Mouse (Mus musculus) CH12.LX (cell line): Measurements from ENCODE around the gene Sec14l3. TPM values are rescaled to one million over a fixed set of nuclear protein-coding genes. Genes with fewer than 3 reads are reported as not detected.
A peak's percentile ranks its signal among the peaks of the same experiment; 100 is the strongest.

Experiments
- DNase-seq: peaks from one replicate; pipeline ENCODE4 v3.0.0-alpha.2; 2013; ENCODE audit errors: extremely low read depth
- H3K27ac ChIP-seq: 2 replicates; pipeline ENCODE4 v1.5.1; 2012; ENCODE audit warnings: low read depth, mild to moderate bottlenecking, control low read depth, moderate library complexity; ENCODE audit not compliant: insufficient read depth
- H3K27me3 ChIP-seq: replicated peaks from 2 replicates; pipeline ENCODE3; 2012; ENCODE audit warnings: inconsistent platforms
- H3K36me3 ChIP-seq, 2 experiments: replicated peaks in 1 of 2; 2 replicates each; pipeline versions ENCODE3 to v1.6.1; 2012; ENCODE audit warnings: inconsistent platforms in 1 of 2, low read length in 1 of 2, mild to moderate bottlenecking in 1 of 2, mixed read lengths in 1 of 2, moderate library complexity in 1 of 2; ENCODE audit not compliant: control insufficient read depth in 1 of 2, insufficient read depth in 1 of 2
- H3K4me1 ChIP-seq, 2 experiments: 2 replicates each; pipeline ENCODE4 v1.6.1; 2012; ENCODE audit warnings: inconsistent platforms in 1 of 2, moderate library complexity in 1 of 2; ENCODE audit not compliant: insufficient read depth in 2 of 2, control insufficient read depth in 1 of 2
- H3K4me2 ChIP-seq: 2 replicates; pipeline ENCODE4 v1.6.1; 2012; ENCODE audit warnings: low read depth, mild to moderate bottlenecking, control low read depth; ENCODE audit not compliant: poor library complexity, insufficient read depth, severe bottlenecking
- H3K4me3 ChIP-seq, 3 experiments: fragments of 150-350 bp in 1 of 3; sonication (generic) in 1 of 3; replicated peaks in 1 of 3; 2 replicates each; pipeline versions ENCODE3 to v1.5.1; 2011 to 2012; ENCODE audit warnings: low read depth in 2 of 3, low read length in 2 of 3, mild to moderate bottlenecking in 2 of 3, moderate library complexity in 2 of 3, control low read depth in 1 of 3, improper control_type of control experiment in 1 of 3, inconsistent platforms in 1 of 3, mixed read lengths in 1 of 3; ENCODE audit not compliant: poor library complexity in 1 of 3
- H3K79me2 ChIP-seq: replicated peaks from 2 replicates; pipeline ENCODE4 v1.6.1; 2012; ENCODE audit warnings: mild to moderate bottlenecking, moderate library complexity; ENCODE audit not compliant: control insufficient read depth, poor library complexity, insufficient read depth, severe bottlenecking; ENCODE audit errors: extremely low read depth
- H3K9ac ChIP-seq: 2 replicates; pipeline ENCODE4 v1.6.1; 2012; ENCODE audit warnings: low read depth, mild to moderate bottlenecking, control low read depth, moderate library complexity; ENCODE audit not compliant: insufficient read depth
- H3K9me3 ChIP-seq: replicated peaks from 2 replicates; pipeline ENCODE3; 2012; ENCODE audit warnings: low read length, inconsistent platforms, mixed read lengths
- CTCF ChIP-seq, 2 experiments: IDR thresholded peaks in 1 of 2; conservative IDR thresholded peaks in 1 of 2; 2 replicates each; pipeline ENCODE4 v1.5.1; 2011 to 2012; ENCODE audit warnings: low read depth in 2 of 2, low read length in 2 of 2, improper control_type of control experiment in 1 of 2, inconsistent platforms in 1 of 2, mild to moderate bottlenecking in 1 of 2, moderate library complexity in 1 of 2
- ELF1 ChIP-seq: IDR thresholded peaks from 2 replicates; pipeline ENCODE4 v1.6.1; 2014; ENCODE audit warnings: low read depth, mild to moderate bottlenecking, inconsistent platforms, low read length, improper control_type of control experiment
- IRF4 ChIP-seq: IDR thresholded peaks from 2 replicates; pipeline ENCODE4 v1.6.1; 2014; ENCODE audit warnings: low read depth, mild to moderate bottlenecking, inconsistent platforms, low read length, improper control_type of control experiment
- MAX ChIP-seq: IDR thresholded peaks from 2 replicates; pipeline ENCODE4 v1.6.1; 2011; ENCODE audit warnings: low read length, improper control_type of control experiment
- MXI1 ChIP-seq: IDR thresholded peaks from 2 replicates; pipeline ENCODE4 v1.6.1; 2011; ENCODE audit warnings: mild to moderate bottlenecking, low read depth, low read length, improper control_type of control experiment
- MYC ChIP-seq: IDR thresholded peaks from 2 replicates; pipeline ENCODE4 v1.6.1; 2011; ENCODE audit warnings: low read depth, mild to moderate bottlenecking, improper control_type of control experiment, low read length
- NRF1 ChIP-seq: IDR thresholded peaks from 2 replicates; pipeline ENCODE4 v1.6.1; 2014; ENCODE audit warnings: low read depth, mild to moderate bottlenecking, inconsistent platforms, low read length, improper control_type of control experiment, moderate library complexity
- PAX5 ChIP-seq: IDR thresholded peaks from 2 replicates; pipeline ENCODE4 v1.6.1; 2012; ENCODE audit warnings: low read length, inconsistent platforms, mixed read lengths
- POLR2A ChIP-seq: IDR thresholded peaks from 2 replicates; pipeline ENCODE4 v1.6.1; 2011; ENCODE audit warnings: low read depth, mild to moderate bottlenecking, improper control_type of control experiment, low read length
- POLR2AphosphoS2 ChIP-seq: IDR thresholded peaks from 2 replicates; pipeline ENCODE4 v1.6.1; 2011; ENCODE audit warnings: low read depth, low read length, improper control_type of control experiment
- SIN3A ChIP-seq: IDR thresholded peaks from 2 replicates; pipeline ENCODE4 v1.6.1; 2012; ENCODE audit warnings: low read length, improper control_type of control experiment, inconsistent platforms
- SMC3 ChIP-seq: IDR thresholded peaks from 2 replicates; pipeline ENCODE4 v1.6.1; 2011; ENCODE audit warnings: low read depth, low read length, improper control_type of control experiment
- UBTF ChIP-seq: IDR thresholded peaks from 2 replicates; pipeline ENCODE4 v1.6.1; 2012; ENCODE audit warnings: low read depth, mild to moderate bottlenecking, inconsistent platforms, low read length, improper control_type of control experiment, moderate library complexity
- USF1 ChIP-seq: IDR thresholded peaks from 2 replicates; pipeline ENCODE4 v1.6.1; 2014; ENCODE audit warnings: low read depth, mild to moderate bottlenecking, inconsistent platforms, low read length, improper control_type of control experiment
- USF2 ChIP-seq: conservative IDR thresholded peaks from 2 replicates; pipeline ENCODE4 v1.6.1; 2011; ENCODE audit warnings: low read depth, low read length, improper control_type of control experiment
- ZMIZ1 ChIP-seq: IDR thresholded peaks from 2 replicates; pipeline ENCODE4 v1.6.1; 2012; ENCODE audit warnings: low read depth, mild to moderate bottlenecking, inconsistent platforms, low read length, improper control_type of control experiment
- dilution Hi-C: fragments of 300-500 bp; cut with MboI; formaldehyde crosslinking; loops from 2 replicates; pipeline ENCODE4 v1.14.3; 2020; ENCODE audit warnings: low sequenced_read_pairs; ENCODE audit not compliant: extremely low pct_unique_long_range_greater_than_20kb, extremely low pct_ligation_motif_present
- in situ Hi-C: fragments of 300-500 bp; cut with MboI; formaldehyde crosslinking; loops from 3 replicates; pipeline ENCODE4 v1.14.3; 2019; ENCODE audit warnings: low sequenced_read_pairs, low pct_ligation_motif_present, low pct_unique_long_range_greater_than_20kb, mixed read lengths
- polyA plus RNA-seq: library from polyadenylated mRNA; unstranded; fragments of >175 nt; gene quantifications from 2 replicates; pipeline ENCODE4 v1.2.1, GENCODE M21; 2012; ENCODE audit warnings: low read depth; ENCODE audit not compliant: insufficient read length
- total RNA-seq, 2 experiments: library from RNA; depleted of rRNA; stranded (reverse); fragments of 300-350 nt in 1 of 2; fragments of >200 nt in 1 of 2; gene quantifications; 2 replicates each; pipeline ENCODE4 v1.2.3; 2012 to 2014

Gene Sec14l3
- total and polyA plus RNA-seq, 3 experiments, result not detected

- no peak overlapping the region for H3K4me2 ChIP-seq
- H3K79me2 ChIP-seq, result no peaks in the 10 kb centered on the region
- dilution Hi-C loops, result no loop called here
- TF ChIP-seq USF1, result no peak
- TF ChIP-seq IRF4, result no peak
- TF ChIP-seq MXI1, result no peak
- no peak for TF ChIP-seq POLR2AphosphoS2
- TF ChIP-seq PAX5, result no peak
- TF ChIP-seq CTCF (conservative IDR thresholded peaks at IDR 0.05 in 1 of 2, IDR thresholded peaks at IDR 0.05 in 1 of 2; ENCODE audit: low read depth in 2 of 2, low read length in 2 of 2), result no peak
- TF ChIP-seq SIN3A, result no peak
- in situ Hi-C loops, result no loop called here
- no peak for DNase-seq
- H3K4me1 ChIP-seq, result peaks cover 8 to 24% of the 10 kb centered on the region in 2 experiments
- H3K27me3 ChIP-seq, result no peaks in the 10 kb centered on the region
- no peak overlapping the region for H3K27ac ChIP-seq
- H3K9ac ChIP-seq, result no peak overlapping the region
- H3K4me3 ChIP-seq, result no peak overlapping the region
- peaks cover 3% of the 10 kb centered on the region for H3K9me3 ChIP-seq
- peaks cover 11 to 64% of the 10 kb centered on the region in 2 experiments for H3K36me3 ChIP-seq
Observed at GRCm38 (mm10) chr11:4119635-4120034, 55.0 kb downstream of the Sec14l3 start.

GRCm38 (mm10) chr11:4121691-4122090 is 57.0 kb downstream of the Sec14l3 start:
- no peak for TF ChIP-seq MYC
- no peak for TF ChIP-seq NRF1
- TF ChIP-seq MAX, result no peak
- TF ChIP-seq SMC3, result no peak
- no peak for TF ChIP-seq MXI1
- no peak for TF ChIP-seq UBTF
- no peak for TF ChIP-seq ELF1
- TF ChIP-seq ZMIZ1, result no peak
- TF ChIP-seq POLR2A, result no peak
- TF ChIP-seq USF2, result no peak
- dilution Hi-C loops, result no loop called here
- Histone ChIP-seq H3K27me3 (no peaks in the 10 kb centered on the region), H3K27ac (no peak overlapping the region), H3K4me1 (peaks cover 8 to 24% of the 10 kb centered on the region in 2 experiments), H3K4me3 (peak overlapping the region in 2 of 3 experiments; percentile 4 to 79), H3K9me3 (peaks cover 19% of the 10 kb centered on the region), H3K79me2 (no peaks in the 10 kb centered on the region), H3K4me2 (no peak overlapping the region), H3K9ac (no peak overlapping the region; the same call in 1 of the 2 replicates), H3K36me3 (peaks cover 6 to 47% of the 10 kb centered on the region in 2 experiments)
- in situ Hi-C loops, result no loop called here
- DNase-seq, result no peak

GRCm38 (mm10) chr11:4122226-4122625 is 57.6 kb downstream of the Sec14l3 start:
- DNase-seq, result no peak
- H3K4me2 ChIP-seq, result peak overlapping the region; percentile 21
- H3K4me3 ChIP-seq, result peak overlapping the region; percentile 58 to 79 (median 66)
- H3K9ac ChIP-seq, result peak overlapping the region; percentile 95; the same call in 1 of the 2 replicates
- H3K36me3 ChIP-seq, result peaks cover 4 to 41% of the 10 kb centered on the region in 2 experiments
- dilution Hi-C loops, result no loop called here
- 0 out of 2 replicates have a peak, but pooled peaks have one; percentile 6 for TF ChIP-seq SIN3A
- no peak for TF ChIP-seq NRF1
- TF ChIP-seq, all 38 proteins: peak for 1
- in situ Hi-C loops, result no loop called here
- Histone ChIP-seq H3K27ac (no peak overlapping the region), H3K27me3 (no peaks in the 10 kb centered on the region), H3K79me2 (no peaks in the 10 kb centered on the region), H3K4me1 (peaks cover 8 to 24% of the 10 kb centered on the region in 2 experiments), H3K9me3 (peaks cover 22% of the 10 kb centered on the region)
